Mouse (Mus musculus): Measurements from ENCODE around the gene Olfr1291-ps1. TPM values are rescaled to one million over a fixed set of nuclear protein-coding genes. Genes with fewer than 3 reads are reported as not detected.

The Olfr1291-ps1 gene
- polyA plus RNA-seq (2015; fragmentation: Nextera tagmentation; extraction: Ambion mirVana): not detected in 2 replicates

- no peak within 1 kb of the TSS for H3K4me3 ChIP-seq (replicated peaks)
- no peak within 1 kb of the TSS for H3K9ac ChIP-seq
- no peak within 1 kb of the TSS for H3K27ac ChIP-seq
- H3K36me3 ChIP-seq: no peaks in the 10 kb centered on the region
- DNase-seq (no peak), ATAC-seq (ENCODE audit: low read depth) (no peak)
- H3K4me2 ChIP-seq: no peak within 1 kb of the TSS
- no peaks in the 10 kb centered on the region for H3K9me3 ChIP-seq (replicated peaks)
- 67% methylated on average over 3 of the region's 3 CpGs for WGBS (ENCODE audit: insufficient replicate concordance)
- no peaks in the 10 kb centered on the region for H3K27me3 ChIP-seq
- H3K4me1 ChIP-seq (replicated peaks): no peaks in the 10 kb centered on the region
Observed at GRCm38 (mm10) chr2:111496880-111497279, at the start of gene Olfr1291-ps1. Gene Olfr1291-ps1 (plus strand): TSS chr2:111497180.

- H3K4me2 ChIP-seq: no peak within 1 kb of the TSS
- no peaks in the 10 kb centered on the region for H3K4me1 ChIP-seq (replicated peaks)
- H3K9ac ChIP-seq: no peak within 1 kb of the TSS
- no peaks in the 10 kb centered on the region for H3K9me3 ChIP-seq (replicated peaks)
- no peaks in the 10 kb centered on the region for H3K27me3 ChIP-seq
- H3K36me3 ChIP-seq: no peaks in the 10 kb centered on the region
- DNase-seq (no peak), ATAC-seq (ENCODE audit: low read depth) (no peak)
- WGBS (ENCODE audit: insufficient replicate concordance): 45% methylated on average over 1 of the region's 1 CpGs
- H3K27ac ChIP-seq: no peak within 1 kb of the TSS
- no peak within 1 kb of the TSS for H3K4me3 ChIP-seq (replicated peaks)
Observed at GRCm38 (mm10) chr2:111448842-111449241, 48.1 kb upstream of the Olfr1291-ps1 start, which contains the start of gene Olfr1287. Gene Olfr1287 (plus strand): TSS chr2:111449142.

- Histone ChIP-seq H3K27ac (no peak within 1 kb of the TSS), H3K36me3 (no peaks in the 10 kb centered on the region), H3K4me2 (no peak within 1 kb of the TSS), H3K9ac (no peak within 1 kb of the TSS), H3K4me1 (replicated peaks) (no peaks in the 10 kb centered on the region), H3K4me3 (replicated peaks) (no peak within 1 kb of the TSS), H3K27me3 (no peaks in the 10 kb centered on the region), H3K9me3 (replicated peaks) (no peaks in the 10 kb centered on the region)
- 79% methylated on average over 1 of the region's 1 CpGs for WGBS (ENCODE audit: insufficient replicate concordance)
- ATAC-seq (ENCODE audit: low read depth) (no peak), DNase-seq (no peak)
Observed at GRCm38 (mm10) chr2:111473801-111474200, 23.2 kb upstream of the Olfr1291-ps1 start, which contains the start of gene Olfr1288. Gene Olfr1288 (plus strand): TSS chr2:111474101.

GRCm38 (mm10) chr2:111480519-111480918 lies 16.5 kb upstream of the Olfr1291-ps1 start, which contains the start of gene Olfr1289:
Gene Olfr1289 (plus strand): TSS chr2:111480819.
- Histone ChIP-seq H3K36me3 (no peaks in the 10 kb centered on the region), H3K4me2 (no peak within 1 kb of the TSS), H3K27ac (no peak within 1 kb of the TSS), H3K9me3 (replicated peaks) (no peaks in the 10 kb centered on the region), H3K4me3 (replicated peaks) (no peak within 1 kb of the TSS), H3K27me3 (no peaks in the 10 kb centered on the region), H3K4me1 (replicated peaks) (no peaks in the 10 kb centered on the region), H3K9ac (no peak within 1 kb of the TSS)
- WGBS (ENCODE audit: insufficient replicate concordance): 55% methylated on average over 1 of the region's 1 CpGs
- DNase-seq: no peak
- no peak for ATAC-seq (ENCODE audit: low read depth)

GRCm38 (mm10) chr2:111493729-111494128 lies 3.3 kb upstream of the Olfr1291-ps1 start, which contains the start of gene Olfr1290:
Gene Olfr1290 (minus strand): TSS chr2:111493829.
- DNase-seq (no peak), ATAC-seq (ENCODE audit: low read depth) (no peak)
- WGBS (ENCODE audit: insufficient replicate concordance): 57% methylated on average over 5 of the region's 5 CpGs
- Histone ChIP-seq H3K9ac (no peak within 1 kb of the TSS), H3K4me3 (replicated peaks) (no peak within 1 kb of the TSS), H3K4me2 (no peak within 1 kb of the TSS), H3K9me3 (replicated peaks) (no peaks in the 10 kb centered on the region), H3K27ac (no peak within 1 kb of the TSS), H3K4me1 (replicated peaks) (no peaks in the 10 kb centered on the region), H3K27me3 (no peaks in the 10 kb centered on the region), H3K36me3 (no peaks in the 10 kb centered on the region)

GRCm38 (mm10) chr2:111517451-111517850 lies 20.5 kb downstream of the Olfr1291-ps1 start:
- DNase-seq: no peak
- H3K27me3 ChIP-seq: no peaks in the 10 kb centered on the region
- 74% methylated on average over 10 of the region's 10 CpGs for WGBS (ENCODE audit: insufficient replicate concordance)

GRCm38 (mm10) chr2:111524903-111525302 lies 27.9 kb downstream of the Olfr1291-ps1 start, which contains the start of gene Olfr1293-ps:
Gene Olfr1293-ps (plus strand): TSS chr2:111525203.
- Histone ChIP-seq H3K9ac (no peak within 1 kb of the TSS), H3K9me3 (replicated peaks) (no peaks in the 10 kb centered on the region; the same call in 1 of the 2 replicates), H3K4me1 (replicated peaks) (no peaks in the 10 kb centered on the region), H3K27me3 (no peaks in the 10 kb centered on the region), H3K4me3 (replicated peaks) (no peak within 1 kb of the TSS), H3K27ac (no peak within 1 kb of the TSS), H3K4me2 (no peak within 1 kb of the TSS), H3K36me3 (no peaks in the 10 kb centered on the region)
- DNase-seq (no peak), ATAC-seq (ENCODE audit: low read depth) (no peak)
- WGBS (ENCODE audit: insufficient replicate concordance): 53% methylated on average over 1 of the region's 1 CpGs

More at GRCm38 (mm10) chr2:111517451-111517850, 20.5 kb downstream of the Olfr1291-ps1 start:
- H3K4me3 ChIP-seq (replicated peaks): no peak overlapping the region
- no peaks in the 10 kb centered on the region for H3K4me1 ChIP-seq (replicated peaks)
- H3K4me2 ChIP-seq: no peak overlapping the region
- H3K36me3 ChIP-seq: no peaks in the 10 kb centered on the region
- H3K27ac ChIP-seq: no peak overlapping the region
- no peak for ATAC-seq (ENCODE audit: low read depth)
- H3K9me3 ChIP-seq (replicated peaks): peaks cover 3% of the 10 kb centered on the region; the same call in 1 of the 2 replicates
- H3K9ac ChIP-seq: no peak overlapping the region

- Histone ChIP-seq H3K9me3 (replicated peaks) (no peaks in the 10 kb centered on the region), H3K4me3 (replicated peaks) (no peak within 1 kb of the TSS), H3K9ac (no peak within 1 kb of the TSS), H3K36me3 (no peaks in the 10 kb centered on the region), H3K27ac (no peak within 1 kb of the TSS), H3K4me1 (replicated peaks) (no peaks in the 10 kb centered on the region), H3K27me3 (no peaks in the 10 kb centered on the region), H3K4me2 (no peak within 1 kb of the TSS)
- no peak for DNase-seq
- ATAC-seq (ENCODE audit: low read depth): no peak
- 29% methylated on average over 1 of the region's 1 CpGs for WGBS (ENCODE audit: insufficient replicate concordance)
Observed at GRCm38 (mm10) chr2:111540191-111540590, 43.2 kb downstream of the Olfr1291-ps1 start, which contains the start of gene Olfr1294. Gene Olfr1294 (minus strand): TSS chr2:111540291.

Other genes with a start within 250 kb of the Olfr1291-ps1 start
- gene Olfr1276, start 242.7 kb upstream of the Olfr1291-ps1 start, polyA plus RNA-seq (2015; fragmentation: Nextera tagmentation; extraction: Ambion mirVana): not detected in 2 replicates
- not detected in 2 replicates for gene Olfr1277, start 223.1 kb upstream of the Olfr1291-ps1 start, polyA plus RNA-seq (2015; fragmentation: Nextera tagmentation; extraction: Ambion mirVana)
- gene Olfr1278, start 207.0 kb upstream of the Olfr1291-ps1 start, polyA plus RNA-seq (2015; fragmentation: Nextera tagmentation; extraction: Ambion mirVana): not detected in 2 replicates
- gene Olfr1279, start 196.5 kb upstream of the Olfr1291-ps1 start, polyA plus RNA-seq (2015; fragmentation: Nextera tagmentation; extraction: Ambion mirVana): not detected in 2 replicates
- gene Olfr1280, start 183.2 kb upstream of the Olfr1291-ps1 start, polyA plus RNA-seq (2015; fragmentation: Nextera tagmentation; extraction: Ambion mirVana): not detected in 2 replicates
- gene Olfr1281, start 170.7 kb upstream of the Olfr1291-ps1 start, polyA plus RNA-seq (2015; fragmentation: Nextera tagmentation; extraction: Ambion mirVana): not detected in 2 replicates
- gene Olfr1282, start 161.1 kb upstream of the Olfr1291-ps1 start, polyA plus RNA-seq (2015; fragmentation: Nextera tagmentation; extraction: Ambion mirVana): not detected in 2 replicates
- gene Olfr1283, start 130.4 kb upstream of the Olfr1291-ps1 start, polyA plus RNA-seq (2015; fragmentation: Nextera tagmentation; extraction: Ambion mirVana): not detected in 2 replicates
- not detected in 2 replicates for gene Olfr1284, start 121.7 kb upstream of the Olfr1291-ps1 start, polyA plus RNA-seq (2015; fragmentation: Nextera tagmentation; extraction: Ambion mirVana)
- not detected in 2 replicates for gene Olfr1286, start 74.1 kb upstream of the Olfr1291-ps1 start, polyA plus RNA-seq (2015; fragmentation: Nextera tagmentation; extraction: Ambion mirVana)
- not detected in 2 replicates for gene Olfr1287, start 48.0 kb upstream of the Olfr1291-ps1 start, polyA plus RNA-seq (2015; fragmentation: Nextera tagmentation; extraction: Ambion mirVana)
- gene Olfr1288, start 23.1 kb upstream of the Olfr1291-ps1 start, polyA plus RNA-seq (2015; fragmentation: Nextera tagmentation; extraction: Ambion mirVana): not detected in 2 replicates
- not detected in 2 replicates for gene Olfr1289, start 16.4 kb upstream of the Olfr1291-ps1 start, polyA plus RNA-seq (2015; fragmentation: Nextera tagmentation; extraction: Ambion mirVana)
- not detected in 2 replicates for gene Olfr1290, start 3.4 kb upstream of the Olfr1291-ps1 start, polyA plus RNA-seq (2015; fragmentation: Nextera tagmentation; extraction: Ambion mirVana)
- gene Olfr1293-ps, start 28.0 kb downstream of the Olfr1291-ps1 start, polyA plus RNA-seq (2015; fragmentation: Nextera tagmentation; extraction: Ambion mirVana): not detected in 2 replicates
- gene Olfr1294, start 43.1 kb downstream of the Olfr1291-ps1 start, polyA plus RNA-seq (2015; fragmentation: Nextera tagmentation; extraction: Ambion mirVana): not detected in 2 replicates
- gene Olfr1295, start 72.5 kb downstream of the Olfr1291-ps1 start, polyA plus RNA-seq (2015; fragmentation: Nextera tagmentation; extraction: Ambion mirVana): not detected in 2 replicates
- gene Olfr1297, start 129.3 kb downstream of the Olfr1291-ps1 start, polyA plus RNA-seq (2015; fragmentation: Nextera tagmentation; extraction: Ambion mirVana): not detected in 2 replicates
- gene Olfr1298, start 152.0 kb downstream of the Olfr1291-ps1 start, polyA plus RNA-seq (2015; fragmentation: Nextera tagmentation; extraction: Ambion mirVana): not detected in 2 replicates
- not detected in 2 replicates for gene Olfr1299, start 164.2 kb downstream of the Olfr1291-ps1 start, polyA plus RNA-seq (2015; fragmentation: Nextera tagmentation; extraction: Ambion mirVana)